Mouse (Mus musculus) cerebellum, adult 8-10 months (tissue): ENCODE results near the gene Mtch1.
"Not testable (repeated sequence)": the region's sequence is repeated elsewhere in the genome, so short reads cannot be mapped to it uniquely, and the experiment has no call there.

ENCODE experiments used
- DNase-seq: peaks from one replicate; pipeline ENCODE4 v3.0.0; 2022

The Mtch1 gene

DNA sequence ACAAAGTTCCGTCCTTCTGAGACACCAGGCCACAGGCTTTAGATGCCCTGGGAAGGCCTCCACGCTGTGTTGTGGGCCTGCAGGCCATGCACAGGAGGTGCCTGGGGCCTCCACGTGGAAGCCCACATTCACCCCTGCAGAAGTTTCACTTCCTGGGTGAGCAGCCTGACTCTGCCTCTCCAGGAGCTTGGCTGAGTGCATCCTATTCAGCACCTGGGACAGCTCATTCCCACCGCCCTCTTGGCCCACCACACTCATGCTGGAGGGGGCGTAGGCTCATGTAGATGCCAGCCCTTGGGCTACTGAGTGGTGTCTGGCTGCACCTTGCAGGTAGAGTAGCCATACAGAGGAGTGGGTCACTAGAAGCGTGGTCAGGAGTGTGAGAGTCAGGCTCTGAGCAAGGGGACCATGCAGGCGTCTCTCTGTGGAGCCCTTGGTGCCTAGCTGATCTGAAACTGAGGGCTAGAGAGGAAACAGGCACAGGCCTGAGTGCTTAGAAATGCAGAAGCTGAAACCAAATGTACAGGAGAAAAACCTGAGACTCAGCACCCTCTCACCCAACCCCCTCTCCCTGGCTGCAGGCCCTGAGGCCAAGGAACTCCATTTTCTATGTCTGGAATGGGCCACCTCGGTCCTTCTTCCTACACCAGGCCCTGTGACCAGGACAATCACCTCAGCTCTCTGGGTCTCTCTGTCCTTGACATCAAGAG is 14.4 kb upstream of the Mtch1 start:
- DNase-seq: no peak

DNA sequence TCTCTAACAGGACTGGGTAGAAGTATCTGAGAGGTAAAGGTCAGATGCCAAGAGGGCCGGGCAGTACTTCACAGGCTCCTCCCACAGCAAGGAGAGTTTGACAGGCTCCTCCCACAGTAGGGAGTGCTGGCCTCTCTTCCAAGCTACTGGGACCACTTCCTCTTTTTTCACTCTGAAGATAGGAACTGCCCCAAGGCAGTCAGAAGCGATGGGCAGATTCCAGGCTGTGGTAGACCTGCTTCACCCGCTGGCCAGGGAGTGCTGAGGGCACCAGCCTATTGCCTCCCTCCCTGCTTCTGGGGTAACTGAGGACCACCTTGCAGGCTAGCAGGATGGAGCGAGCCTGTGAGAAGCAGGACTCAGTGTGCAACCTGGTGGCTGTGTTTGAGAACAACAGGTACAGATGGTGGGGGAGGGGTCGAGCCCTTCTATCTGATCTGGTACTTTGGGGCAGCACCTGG is 13.1 kb upstream of the Mtch1 start, which contains the start of gene Fgd2:
Fgd2 (plus strand) TSS at position 154 of the 461 bp plus-strand sequence.
- no peak for DNase-seq

DNA sequence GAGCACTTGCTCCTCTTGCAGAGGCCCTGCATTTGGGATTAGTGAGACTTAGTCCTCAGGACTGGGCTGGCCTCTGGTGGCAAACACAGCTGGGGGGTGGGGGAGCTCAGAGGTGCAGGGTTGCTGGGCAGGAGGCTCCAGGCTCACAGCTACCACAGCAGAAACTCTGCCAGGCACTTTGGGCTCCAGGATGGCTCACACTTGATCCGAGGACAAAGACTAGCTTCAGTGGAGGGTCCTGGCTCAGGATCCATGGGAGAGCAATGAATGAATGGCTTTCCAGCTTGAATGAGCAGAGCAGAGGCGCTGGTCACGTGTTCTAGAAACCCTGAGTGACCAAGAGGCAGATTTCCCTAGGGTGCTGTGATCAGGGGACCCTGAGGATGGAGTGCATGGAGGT is 11.2 kb upstream of the Mtch1 start:
- DNase-seq: no peak

DNA sequence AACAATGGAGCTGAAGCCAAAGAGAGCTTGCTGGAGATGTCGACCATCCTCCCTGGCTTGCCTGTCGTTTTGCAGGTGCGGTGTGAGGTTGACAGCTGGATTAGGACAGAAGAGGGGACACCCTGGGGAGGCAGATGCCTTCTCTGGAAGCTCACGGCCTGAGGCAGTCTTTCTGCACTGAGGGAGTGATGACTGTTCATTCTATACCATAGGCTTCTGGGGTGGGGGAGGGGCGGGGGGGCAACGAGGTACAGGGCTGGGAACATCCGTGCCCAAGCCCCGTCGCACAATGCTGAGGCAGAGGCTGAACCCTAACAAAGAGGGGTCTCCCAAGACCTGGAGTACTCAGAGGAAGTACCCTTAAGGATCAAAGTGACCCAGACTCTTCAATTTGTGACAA is 9.1 kb upstream of the Mtch1 start:
- no peak for DNase-seq

DNA sequence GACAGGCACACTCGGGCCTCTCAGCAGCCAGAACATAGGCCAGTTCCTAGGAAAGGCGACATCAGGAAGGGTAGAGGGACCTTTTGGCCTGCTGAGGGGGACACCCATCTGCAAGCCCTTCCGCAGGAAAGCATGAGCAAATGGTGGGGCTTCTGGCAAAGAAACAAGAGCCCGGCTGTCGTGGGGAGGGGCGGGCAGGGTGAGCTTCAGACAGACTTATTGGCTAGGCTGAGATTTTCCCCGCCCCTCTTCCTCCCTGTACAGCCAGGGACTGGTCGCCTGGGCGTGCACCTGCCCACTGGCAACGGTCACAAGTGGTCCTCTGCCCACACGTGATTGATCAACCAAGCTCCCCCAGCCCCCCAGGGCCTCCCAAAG is 8.7 kb upstream of the Mtch1 start:
- no peak for DNase-seq

DNA sequence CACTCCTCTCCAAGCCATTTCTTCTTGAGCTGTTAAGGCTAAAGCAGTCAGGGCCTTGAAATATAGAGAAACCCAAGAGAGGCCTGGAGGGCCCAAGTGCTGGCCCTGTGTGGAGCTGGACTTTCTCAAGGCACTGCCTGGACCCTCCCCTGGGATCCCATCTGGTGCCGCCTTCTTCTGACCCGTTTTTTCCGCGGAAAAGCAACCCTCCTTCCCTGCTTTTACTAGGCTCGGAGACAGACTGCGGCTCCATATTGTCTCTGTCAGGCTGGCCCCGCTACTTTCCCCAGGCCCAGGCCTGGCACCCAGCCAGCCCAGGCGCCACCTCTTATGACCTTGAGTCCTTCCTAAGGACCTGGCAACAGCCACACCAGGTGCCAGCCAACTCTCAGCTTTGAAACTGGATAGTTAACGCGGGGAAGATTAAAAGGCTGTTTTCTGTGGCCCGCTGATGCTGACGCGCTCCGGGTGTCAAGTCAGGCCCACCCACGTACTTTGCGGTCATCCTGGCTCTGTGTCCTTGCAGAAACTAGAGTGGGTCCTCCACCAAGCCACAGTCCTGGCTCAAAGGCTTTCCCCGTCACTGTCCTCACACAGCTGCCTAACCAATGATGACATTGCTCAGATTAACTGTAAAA is 8.2 kb upstream of the Mtch1 start:
- DNase-seq: no peak

DNA sequence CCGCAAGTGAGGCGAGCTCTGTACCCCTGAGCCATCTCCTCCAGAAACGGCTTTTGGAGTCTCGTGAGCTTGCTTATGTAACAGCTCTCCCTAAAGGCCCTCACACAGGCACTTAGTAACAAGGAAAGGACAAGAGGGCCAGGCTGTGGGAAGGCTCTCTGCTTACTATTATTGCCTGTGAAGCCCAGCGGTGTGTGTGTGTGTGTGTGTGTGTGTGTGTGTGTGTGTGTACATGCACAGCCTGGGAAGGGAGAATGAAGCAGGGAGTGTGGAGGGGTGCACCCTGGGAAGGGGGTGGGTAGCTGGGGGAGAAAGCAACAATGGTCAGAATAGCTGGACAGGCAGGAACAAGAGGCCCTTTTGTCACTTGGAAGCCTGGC is 7.7 kb upstream of the Mtch1 start:
- no peak for DNase-seq

DNA sequence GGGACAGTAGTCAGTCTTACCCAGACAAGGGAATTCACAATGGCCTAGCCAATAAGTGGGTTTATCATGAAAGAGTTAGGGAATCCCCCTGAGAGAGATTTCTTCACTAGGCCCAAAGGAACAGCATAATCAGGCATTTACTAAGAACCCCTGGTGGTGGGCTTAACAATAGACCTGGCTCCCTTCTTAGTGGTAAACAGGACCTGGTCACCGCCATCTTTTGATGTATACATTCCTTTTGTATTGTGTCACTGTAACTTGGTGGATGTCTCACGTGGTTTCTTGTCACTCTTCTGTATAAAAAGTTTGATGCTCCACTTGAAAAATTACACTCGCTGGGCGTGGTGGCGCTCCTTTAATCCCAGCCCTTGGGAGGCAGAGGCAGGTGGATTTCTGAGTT is 3.3 kb upstream of the Mtch1 start:
- not testable (repeated sequence) for DNase-seq

DNA sequence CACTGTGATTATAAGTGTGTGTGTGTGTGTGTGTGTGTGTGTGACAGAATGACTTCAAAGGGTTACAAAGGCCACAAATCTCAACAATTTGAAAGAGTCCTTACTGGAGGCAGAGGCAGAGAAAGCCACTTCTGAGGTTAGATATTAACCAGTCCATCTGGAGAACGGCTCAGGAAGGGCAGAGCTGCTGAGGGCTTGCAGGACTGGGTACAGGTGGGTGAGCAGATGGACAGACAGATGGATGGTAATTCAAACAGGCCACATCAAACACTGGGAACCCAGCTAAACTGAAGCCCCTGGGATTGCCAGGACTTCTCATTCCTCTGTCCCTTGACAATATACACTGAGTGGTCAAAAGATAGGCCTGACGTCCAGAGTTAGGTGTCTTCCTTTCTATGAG is 1.3 kb upstream of the Mtch1 start:
- no peak for DNase-seq

DNA sequence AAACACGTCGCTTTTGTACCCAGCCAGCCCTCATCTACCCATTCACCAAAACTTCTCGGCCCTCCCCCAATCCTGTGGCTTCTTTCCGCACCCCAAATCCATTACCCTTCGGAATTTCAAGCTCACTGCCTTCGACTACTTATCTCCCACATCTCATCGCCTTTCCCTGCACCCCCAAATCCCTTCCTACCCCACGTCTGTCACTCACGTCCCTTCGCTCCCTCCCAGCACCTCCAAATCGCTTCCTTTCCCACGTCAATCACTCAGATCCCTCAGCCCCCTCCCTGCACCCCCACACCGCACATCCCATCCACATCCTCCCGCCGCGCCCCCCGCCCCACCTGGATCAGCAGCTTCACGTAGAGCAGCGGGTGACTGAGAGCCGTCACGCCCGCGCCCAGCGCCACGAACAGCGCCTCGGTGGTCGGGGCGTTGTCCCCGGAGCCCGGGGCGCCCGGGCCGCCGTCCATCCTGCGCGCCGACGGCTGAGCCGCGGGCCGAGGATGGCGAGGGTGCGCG is 549 bp downstream of the Mtch1 start:
- peak; percentile 46 for DNase-seq

DNA sequence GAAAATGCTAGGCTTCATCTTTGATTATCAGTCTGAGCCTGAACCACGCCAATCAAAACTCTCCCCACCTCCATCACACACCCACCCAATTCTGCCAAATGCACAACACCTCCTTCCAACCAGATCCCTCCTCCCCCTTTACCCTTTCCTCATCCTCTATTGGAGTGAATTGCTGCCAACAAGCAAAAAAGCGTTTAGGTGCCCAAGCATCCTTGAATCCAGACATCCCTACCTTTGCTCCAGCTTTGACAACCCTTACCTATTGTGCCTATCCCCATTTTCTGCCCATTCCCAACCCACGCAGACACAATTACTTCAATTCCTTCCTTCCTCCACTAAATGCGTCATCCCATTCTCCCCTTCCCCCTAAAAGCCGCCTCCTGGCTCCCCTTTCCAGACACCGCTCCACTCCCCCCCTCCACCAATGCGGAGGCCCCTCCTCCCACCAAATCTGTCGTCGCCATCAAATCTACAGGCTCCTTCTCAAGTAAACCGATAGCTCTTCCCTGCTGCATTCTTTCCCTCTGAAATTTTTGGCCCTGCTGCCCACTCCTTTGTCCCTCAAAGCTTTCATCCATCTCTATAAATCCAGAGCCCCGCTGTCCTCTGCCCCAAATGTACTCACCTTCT is 1.1 kb downstream of the Mtch1 start:
- no peak for DNase-seq

DNA sequence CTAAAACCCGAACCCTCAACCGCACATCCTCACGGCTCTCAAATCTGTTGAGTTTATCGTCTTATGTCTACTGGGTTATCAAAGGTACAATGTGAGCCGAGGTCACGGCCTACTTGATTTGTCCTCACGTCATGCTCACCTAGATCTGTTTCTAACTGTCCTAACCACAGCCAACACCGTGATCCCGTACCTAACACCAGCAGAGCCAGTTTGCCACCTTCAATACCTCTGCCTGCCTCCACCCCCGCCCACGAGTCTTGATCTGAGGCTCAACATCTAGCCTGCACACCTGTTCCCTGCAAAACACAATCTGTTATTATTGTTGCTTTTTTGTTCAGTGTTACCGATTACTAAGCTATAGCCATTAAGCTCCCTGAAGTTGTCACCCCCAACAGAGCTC is 2.5 kb downstream of the Mtch1 start:
- DNase-seq: no peak

DNA sequence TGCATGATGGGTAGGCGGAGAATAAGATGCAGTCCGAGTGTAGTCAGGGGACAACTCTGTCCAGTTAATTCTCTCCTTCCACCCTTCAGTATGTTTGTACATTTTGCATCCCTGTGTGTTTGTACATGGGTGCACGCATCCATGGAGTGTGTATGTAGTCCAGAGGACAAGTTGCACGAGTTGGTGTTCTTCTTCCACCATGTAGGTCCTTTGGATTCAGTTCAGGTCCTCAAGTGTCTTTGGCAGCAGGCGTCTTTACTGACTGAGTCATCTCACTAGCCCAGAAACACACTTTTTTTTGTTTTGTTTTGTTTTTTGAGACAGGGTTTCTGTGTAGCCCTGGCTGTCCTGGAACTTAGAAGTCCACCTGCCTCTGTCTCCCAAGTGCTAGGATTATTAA is 4.5 kb downstream of the Mtch1 start:
- no peak for DNase-seq

DNA sequence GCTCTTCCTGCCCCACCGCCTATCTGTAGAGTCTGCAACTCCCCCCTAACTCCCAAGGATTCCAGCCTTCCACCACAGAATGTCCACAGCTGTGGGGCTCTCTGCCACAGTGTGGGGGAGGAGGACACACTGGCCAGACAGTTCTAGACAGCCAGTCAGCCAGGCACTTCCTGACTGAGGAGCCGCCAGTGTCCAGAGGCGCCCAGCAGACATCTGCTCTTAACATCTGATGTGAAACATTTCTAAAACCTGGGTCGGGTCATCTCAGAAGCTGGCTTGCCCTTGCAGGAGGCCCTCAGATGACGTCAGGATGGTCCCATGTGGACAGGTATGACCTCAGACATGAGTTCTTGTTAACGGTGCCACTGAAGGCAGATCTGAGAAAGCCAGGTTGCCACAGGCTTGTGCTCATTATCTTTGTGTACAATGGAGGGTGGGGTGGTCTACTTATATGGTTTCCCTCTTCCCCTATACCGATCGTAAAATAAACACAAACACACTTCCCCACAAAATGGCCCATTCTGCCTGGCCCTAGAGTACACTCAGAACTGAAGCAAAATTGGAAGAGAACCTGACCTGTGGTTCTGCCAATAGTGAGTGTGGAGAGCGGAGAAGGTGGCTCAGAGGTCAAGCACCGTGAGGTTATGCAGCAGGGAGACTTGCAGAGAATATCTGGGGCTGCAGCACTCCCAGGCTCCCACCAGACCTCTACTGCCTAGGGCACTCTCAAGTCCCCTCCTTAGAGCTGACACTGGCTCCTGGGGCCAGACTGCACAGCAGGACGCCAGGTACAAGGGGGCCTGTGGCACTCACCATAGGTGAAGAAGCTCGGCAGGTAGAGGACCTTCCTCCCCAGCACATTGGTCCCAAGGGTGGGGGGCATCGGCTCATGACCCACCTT is 5.5 kb downstream of the Mtch1 start:
- no peak for DNase-seq

DNA sequence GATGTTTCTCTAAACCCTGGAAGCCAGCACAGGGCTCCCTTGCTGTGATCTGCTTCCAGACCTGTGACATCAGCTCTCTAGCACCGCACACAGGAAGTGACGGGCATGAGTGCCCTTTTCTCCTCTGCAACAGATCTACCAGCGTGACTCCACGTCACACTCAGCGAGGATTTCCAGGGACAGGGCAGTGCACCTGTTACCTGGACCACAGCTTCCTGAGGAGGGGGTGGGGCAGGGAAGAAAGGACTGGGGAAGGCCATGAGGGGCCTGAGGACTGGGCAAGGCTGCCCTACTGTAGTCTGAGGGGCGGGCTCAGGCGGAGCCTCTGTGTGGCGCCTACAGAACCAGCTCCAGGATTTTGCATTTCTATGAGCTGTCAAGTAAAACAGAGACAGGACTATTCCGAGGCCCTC is 6.1 kb downstream of the Mtch1 start:
- DNase-seq: no peak

DNA sequence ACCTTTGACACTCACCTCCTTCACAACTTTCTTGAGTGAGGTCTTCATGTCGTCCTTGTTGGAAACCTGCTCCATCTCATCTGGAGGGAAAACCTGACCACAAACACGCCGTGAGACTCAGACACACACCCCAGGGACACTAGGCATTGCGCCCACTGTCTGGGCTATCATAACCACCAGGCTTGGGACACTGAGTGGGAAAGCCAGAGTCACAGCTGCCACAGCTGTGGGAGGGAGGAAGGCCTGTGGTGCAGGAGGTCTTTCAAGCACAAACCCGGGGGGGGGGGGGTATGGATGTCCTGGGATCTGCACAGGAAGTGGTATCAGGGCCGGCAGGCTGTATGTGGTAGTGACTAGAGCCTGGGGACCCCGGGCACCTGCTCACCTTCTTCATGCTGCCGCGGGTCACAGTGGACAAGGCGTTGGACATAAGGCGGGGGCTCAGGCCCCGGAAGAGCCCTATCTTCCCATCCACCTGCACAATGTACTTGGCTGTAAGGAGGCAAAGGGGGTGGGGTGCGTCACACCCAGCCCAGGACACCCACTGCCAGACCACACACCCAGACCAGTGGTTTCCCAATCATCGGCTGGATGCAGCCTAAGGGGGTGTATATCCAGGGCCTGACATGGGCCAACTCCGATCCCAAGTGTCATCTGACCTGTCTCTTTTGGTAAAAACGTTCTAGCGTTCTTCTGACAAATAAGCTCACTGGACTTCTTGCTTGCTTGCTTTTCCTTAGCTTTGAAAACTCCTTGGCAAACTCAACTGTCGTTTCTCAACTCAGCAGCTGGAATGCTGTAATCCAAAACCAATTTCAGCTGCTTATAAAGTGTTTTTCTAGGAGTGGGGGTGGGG is 7.1 kb downstream of the Mtch1 start:
- no peak for DNase-seq

DNA sequence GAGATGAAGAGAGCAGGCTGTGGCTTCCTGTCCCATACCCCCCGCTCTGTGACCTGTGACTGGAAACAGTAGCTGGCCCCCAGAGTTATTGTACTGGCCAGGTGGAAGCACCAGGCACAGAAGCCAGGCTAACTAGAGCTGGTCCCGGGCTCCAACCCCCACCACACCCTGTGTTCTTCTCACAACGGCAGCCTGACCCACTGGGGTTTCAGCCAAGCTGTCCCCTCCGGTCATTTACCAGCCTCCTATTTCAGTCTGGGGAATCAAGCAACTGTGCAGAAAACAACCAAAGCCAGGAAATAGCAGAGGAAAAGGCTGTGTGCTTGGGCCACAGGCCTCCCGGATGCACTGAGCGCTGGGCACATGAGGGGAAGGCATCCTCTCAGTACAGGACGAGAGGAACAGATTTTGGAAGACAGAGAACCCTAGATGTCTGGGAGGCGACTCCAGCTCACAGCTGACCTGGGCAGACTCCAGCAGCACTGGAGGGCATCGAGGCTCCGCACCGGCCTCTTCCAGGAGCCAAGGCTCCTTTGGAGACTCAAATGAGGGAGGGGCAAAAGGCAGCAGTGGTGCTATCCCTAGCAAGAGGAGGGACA is 8.5 kb downstream of the Mtch1 start:
- no peak for DNase-seq

DNA sequence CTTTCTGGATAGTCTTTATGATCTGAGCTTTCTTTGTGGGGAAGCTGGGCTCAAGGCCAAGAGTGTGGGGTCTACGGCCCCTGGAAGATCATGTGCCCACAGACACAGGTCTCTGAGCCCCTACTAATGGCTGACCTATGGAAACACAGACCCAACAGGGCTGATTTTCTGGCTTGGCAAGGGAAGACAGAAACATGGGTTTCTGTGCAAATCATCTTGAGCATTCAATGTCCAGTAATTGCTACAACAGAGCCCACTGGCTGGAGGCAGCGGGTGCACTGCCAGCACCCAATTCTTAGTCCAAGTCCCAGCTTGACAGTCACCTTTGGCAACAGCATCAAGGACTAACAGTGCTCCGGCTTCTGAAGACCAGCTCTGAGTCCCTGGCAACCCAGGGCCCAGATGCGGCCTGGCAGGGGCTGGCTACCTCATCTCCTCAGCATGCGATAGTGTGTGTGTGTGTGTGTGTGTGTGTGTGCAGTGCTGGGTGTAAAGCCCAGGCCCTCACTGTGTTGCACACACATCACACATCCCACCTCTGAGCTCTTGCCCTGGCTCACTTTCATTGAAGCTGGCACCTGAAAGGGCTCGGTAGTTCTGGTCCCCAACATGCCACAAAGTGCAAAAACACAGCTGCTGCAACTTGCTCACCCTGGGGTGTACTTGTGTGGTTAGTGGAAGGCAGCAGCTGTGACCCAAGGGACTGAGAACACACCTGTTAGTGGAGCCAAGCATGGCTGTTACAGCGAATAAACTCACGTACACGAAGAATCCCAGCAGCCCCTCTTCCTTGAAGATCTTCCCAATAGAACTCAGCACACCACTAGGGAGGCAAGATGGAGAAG is 9.5 kb downstream of the Mtch1 start:
- no peak for DNase-seq

DNA sequence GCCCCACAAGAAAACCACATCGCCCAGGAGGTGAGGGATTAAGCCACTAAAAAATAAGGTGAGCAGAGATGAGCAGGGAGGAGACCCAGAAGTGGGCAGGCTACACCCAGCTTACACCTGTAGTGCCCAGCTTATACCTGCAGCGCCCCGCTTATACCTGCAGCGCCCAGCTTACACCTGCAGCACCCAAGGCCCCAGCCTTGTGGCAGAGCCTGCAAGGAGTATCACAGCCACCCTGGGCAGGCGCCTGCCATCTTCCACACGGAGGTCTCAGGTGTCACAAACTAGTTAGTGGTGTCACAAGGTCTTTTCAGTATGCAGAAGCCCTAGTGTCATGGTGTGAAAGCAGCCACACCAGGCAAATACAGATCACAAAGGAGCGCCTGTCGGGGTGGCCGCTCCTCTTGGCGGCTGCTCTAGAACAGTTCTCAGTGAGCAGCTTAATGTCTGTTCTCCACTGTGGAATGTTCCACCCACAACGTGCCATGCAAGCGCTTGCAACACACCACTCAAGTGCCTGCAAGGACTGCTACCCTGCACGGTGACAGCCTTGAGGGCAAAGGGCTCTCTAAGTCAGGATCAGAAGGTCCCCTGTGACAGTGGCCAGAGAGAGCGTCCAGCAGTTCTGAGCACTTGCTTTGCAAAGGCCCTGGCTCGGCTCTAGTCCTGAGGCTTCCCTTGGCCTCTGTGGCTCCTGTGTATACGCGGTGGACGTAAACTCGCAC is 11.3 kb downstream of the Mtch1 start:
- no peak for DNase-seq

DNA sequence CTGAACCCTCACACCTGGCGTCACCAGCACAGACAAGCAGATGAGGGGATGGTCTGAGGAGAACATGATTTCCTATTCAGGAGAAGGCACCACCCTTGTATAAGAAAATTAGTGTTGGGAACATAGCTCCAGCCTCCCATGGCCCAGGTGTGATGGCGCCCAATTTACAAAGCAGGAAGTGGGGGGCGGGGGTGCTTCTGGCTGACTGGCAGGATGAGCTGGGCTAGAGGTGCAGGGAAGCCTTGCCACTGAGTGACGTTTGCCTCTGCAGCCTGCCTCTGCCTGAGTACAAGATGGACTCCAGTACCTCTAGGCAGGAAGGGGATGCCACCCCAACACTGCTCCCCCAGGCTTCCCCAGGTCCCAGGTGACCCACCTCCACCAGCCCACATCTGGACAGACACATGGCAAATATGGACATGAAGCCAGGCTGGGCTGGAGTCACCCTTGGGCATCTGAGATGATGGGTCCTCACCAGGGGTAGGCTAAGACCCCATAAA is 15.5 kb downstream of the Mtch1 start:
- DNase-seq: peak; percentile 23
